Mouse (Mus musculus) embryonic facial prominence, embryonic 14.5 days (tissue): Measurements from ENCODE around the gene Cox7a2. TPM values are rescaled to one million over a fixed set of nuclear protein-coding genes. Genes with fewer than 3 reads are reported as not detected.

Experiments used
- ATAC-seq: fragments of 200-750 bp; cut with Nextera tagmentation; 2 replicates; pipeline ENCODE4 v1.8.0; 2017; ENCODE audit warnings: low read depth, moderate number of reproducible peaks, moderate TSS enrichment
- DNase-seq: peaks from one replicate; pipeline ENCODE4 v3.0.0-alpha.2; 2015; ENCODE audit warnings: low spot score
- H3K27ac ChIP-seq: fragments of 300-500 bp; sonication (generic); replicated peaks from 2 replicates; pipeline ENCODE4 v1.5.1; 2014; ENCODE audit warnings: low read depth, mild to moderate bottlenecking, low read length, moderate library complexity
- H3K27me3 ChIP-seq: fragments of 300-500 bp; sonication (generic); replicated peaks from 2 replicates; pipeline ENCODE4 v1.6.1; 2014; ENCODE audit warnings: low read length; ENCODE audit not compliant: control insufficient read depth, insufficient read depth
- H3K36me3 ChIP-seq: fragments of 300-500 bp; sonication (generic); 2 replicates; pipeline ENCODE4 v1.6.1; 2014; ENCODE audit warnings: low read length, mixed read lengths; ENCODE audit not compliant: control insufficient read depth, insufficient read depth
- H3K4me1 ChIP-seq: fragments of 300-500 bp; sonication (generic); 2 replicates; pipeline ENCODE4 v1.6.1; 2014; ENCODE audit warnings: antibody characterized with exemption, low read length; ENCODE audit not compliant: control insufficient read depth, insufficient read depth
- H3K4me2 ChIP-seq: fragments of 300-500 bp; sonication (generic); 2 replicates; pipeline ENCODE4 v1.6.1; 2014; ENCODE audit warnings: low read depth, mild to moderate bottlenecking, low read length, moderate library complexity, mixed read lengths
- H3K4me3 ChIP-seq: fragments of 300-500 bp; sonication (generic); 2 replicates; pipeline ENCODE4 v1.5.1; 2014; ENCODE audit warnings: low read depth, mild to moderate bottlenecking, low read length
- H3K9ac ChIP-seq: fragments of 300-500 bp; sonication (generic); 2 replicates; pipeline ENCODE4 v1.6.1; 2014; ENCODE audit warnings: low read depth, mild to moderate bottlenecking, low read length, moderate library complexity, mixed read lengths
- H3K9me3 ChIP-seq: fragments of 300-500 bp; sonication (generic); 2 replicates; pipeline ENCODE4 v1.6.1; 2016; ENCODE audit warnings: low read length; ENCODE audit not compliant: control insufficient read depth
- WGBS: fragments of 180-500 bp; shearing (Covaris S2); extraction: QIAGEN DNeasy Blood & Tissue Kit; methylation state at CpG from one replicate; pipeline ENCODE4 v1.1.7; 2014; 5-methylcytosine and 5-hydroxymethylcytosine counted together
- polyA plus RNA-seq: library from polyadenylated mRNA; unstranded; fragments of >200 nt; fragmentation: Nextera tagmentation; extraction: Ambion mirVana; gene quantifications from 2 replicates; pipeline ENCODE4 v1.2.1, GENCODE M21; 2014

Cox7a2 gene
- polyA plus RNA-seq, 1 experiment from 2014 or later = 755 TPM

- peak overlapping the region; percentile 86; the same call in 1 of the 2 replicates for H3K9ac ChIP-seq
Measured at GRCm38 (mm10) chr9:79720143-79720542, 39.5 kb downstream of the Cox7a2 start.

GRCm38 (mm10) chr9:79719451-79719850 is 40.2 kb downstream of the Cox7a2 start:
- 4% methylated on average over 28 of the region's 28 CpGs for WGBS
- Histone ChIP-seq H3K4me3 (peak overlapping the region; percentile 56), H3K4me2 (peak overlapping the region; percentile 69), H3K27me3 (peaks cover 10% of the 10 kb centered on the region; the same call in 1 of the 2 replicates), H3K36me3 (no peaks in the 10 kb centered on the region), H3K27ac (peak overlapping the region; percentile 93), H3K9me3 (no peaks in the 10 kb centered on the region), H3K9ac (peak overlapping the region; percentile 86), H3K4me1 (peaks cover 15% of the 10 kb centered on the region)
- DNase-seq = peak; percentile 64
- no peak for ATAC-seq

More at GRCm38 (mm10) chr9:79720143-79720542, 39.5 kb downstream of the Cox7a2 start:
- Histone ChIP-seq H3K4me3 (peak overlapping the region; percentile 56; the same call in 1 of the 2 replicates), H3K4me1 (peaks cover 8% of the 10 kb centered on the region), H3K27ac (0 out of 2 replicates have a peak overlapping the region, but pooled peaks have one; percentile 93), H3K9me3 (no peaks in the 10 kb centered on the region), H3K4me2 (peak overlapping the region; percentile 69), H3K27me3 (peaks cover 10% of the 10 kb centered on the region; the same call in 1 of the 2 replicates), H3K36me3 (no peaks in the 10 kb centered on the region)
- 48% methylated on average over 9 of the region's 9 CpGs for WGBS
- DNase-seq (no peak), ATAC-seq (no peak)

- no peaks in the 10 kb centered on the region for H3K36me3 ChIP-seq
- peaks cover 10% of the 10 kb centered on the region; the same call in 1 of the 2 replicates for H3K27me3 ChIP-seq
- peak within 1 kb of the TSS; percentile 69 for H3K4me2 ChIP-seq
- DNase-seq (peak; percentile 94), ATAC-seq (peak; percentile 76)
- H3K4me1 ChIP-seq = peaks cover 23% of the 10 kb centered on the region
- H3K9me3 ChIP-seq = no peaks in the 10 kb centered on the region
- WGBS = 0% methylated on average over 42 of the region's 64 CpGs
- H3K9ac ChIP-seq = peak within 1 kb of the TSS; percentile 86
- peak within 1 kb of the TSS; percentile 93 for H3K27ac ChIP-seq
- H3K4me3 ChIP-seq = peak within 1 kb of the TSS; percentile 56
Measured at GRCm38 (mm10) chr9:79718481-79719370, 41.0 kb downstream of the Cox7a2 start, which contains the start of gene Col12a1. Col12a1 (minus strand) TSS chr9:79718831.

- under 1% methylated on average over 22 of the region's 22 CpGs for WGBS
- Histone ChIP-seq H3K4me2 (peak overlapping the region; percentile 69), H3K27me3 (peaks cover 10% of the 10 kb centered on the region; the same call in 1 of the 2 replicates), H3K27ac (peak overlapping the region; percentile 93), H3K4me1 (peaks cover 23% of the 10 kb centered on the region), H3K36me3 (no peaks in the 10 kb centered on the region), H3K9me3 (no peaks in the 10 kb centered on the region), H3K4me3 (peak overlapping the region; percentile 56), H3K9ac (peak overlapping the region; percentile 86)
- DNase-seq (peak; percentile 47), ATAC-seq (0 out of 2 replicates have a peak, but pooled peaks have one; percentile 0)
Measured at GRCm38 (mm10) chr9:79717836-79718475, 41.7 kb downstream of the Cox7a2 start.

- Histone ChIP-seq H3K27ac (peak overlapping the region; percentile 93), H3K4me2 (peak overlapping the region; percentile 69), H3K36me3 (no peaks in the 10 kb centered on the region), H3K9ac (peak overlapping the region; percentile 86), H3K4me1 (peaks cover 23% of the 10 kb centered on the region), H3K27me3 (peaks cover 10% of the 10 kb centered on the region; the same call in 1 of the 2 replicates), H3K4me3 (peak overlapping the region; percentile 56), H3K9me3 (no peaks in the 10 kb centered on the region)
- 4% methylated on average over 23 of the region's 23 CpGs for WGBS
- ATAC-seq (no peak), DNase-seq (peak; percentile 95)
Measured at GRCm38 (mm10) chr9:79716909-79717835, 42.5 kb downstream of the Cox7a2 start.

- 25% methylated on average over 5 of the region's 5 CpGs for WGBS
- H3K27ac ChIP-seq = peak overlapping the region; percentile 93
- H3K4me1 ChIP-seq = peaks cover 23% of the 10 kb centered on the region
- peak overlapping the region; percentile 55 for H3K9ac ChIP-seq
- H3K27me3 ChIP-seq = peaks cover 10% of the 10 kb centered on the region; the same call in 1 of the 2 replicates
- ATAC-seq = no peak
- H3K9me3 ChIP-seq = no peaks in the 10 kb centered on the region
- peak; percentile 19 for DNase-seq
- H3K36me3 ChIP-seq = no peaks in the 10 kb centered on the region
- peak overlapping the region; percentile 56 for H3K4me3 ChIP-seq
- peak overlapping the region; percentile 69 for H3K4me2 ChIP-seq
Measured at GRCm38 (mm10) chr9:79716496-79716895, 43.2 kb downstream of the Cox7a2 start.

- 7% methylated on average over 16 of the region's 16 CpGs for WGBS
- Histone ChIP-seq H3K4me3 (peak overlapping the region; percentile 28), H3K27ac (0 out of 2 replicates have a peak overlapping the region, but pooled peaks have one; percentile 21), H3K9me3 (no peaks in the 10 kb centered on the region), H3K36me3 (peaks cover 4% of the 10 kb centered on the region; the same call in 1 of the 2 replicates), H3K4me2 (peak overlapping the region; percentile 69), H3K27me3 (no peaks in the 10 kb centered on the region), H3K4me1 (peaks cover 19% of the 10 kb centered on the region), H3K9ac (peak overlapping the region; percentile 49)
- DNase-seq (peak; percentile 72), ATAC-seq (peak; percentile 55; the same call in 1 of the 2 replicates)
Measured at GRCm38 (mm10) chr9:79714471-79715045, 45.1 kb downstream of the Cox7a2 start.
